ENCODE assay signal across 11 mouse cellular contexts in the genomic region with DNA sequence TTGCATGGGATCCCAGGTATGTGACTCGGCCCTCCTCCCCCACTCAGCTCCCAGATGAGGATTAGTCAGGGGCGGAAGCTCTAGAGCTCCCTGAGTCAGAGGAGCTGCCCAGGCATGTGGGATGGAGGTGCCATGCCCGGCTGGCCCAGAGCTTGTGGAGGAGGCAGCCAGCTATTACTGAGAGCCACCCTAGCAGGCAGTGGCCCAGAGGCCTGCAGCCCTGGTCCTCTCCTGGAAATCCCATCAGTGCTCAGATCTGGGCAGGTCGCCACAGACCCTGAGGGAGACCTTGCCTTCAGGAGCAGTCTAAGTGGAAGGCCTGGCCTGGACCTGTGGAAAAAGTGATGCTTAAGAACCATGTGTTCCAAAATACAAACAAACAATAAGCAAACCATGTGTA. TPM values are rescaled to one million over a fixed set of nuclear protein-coding genes. Genes with fewer than 3 reads are reported as not detected.
A peak's percentile ranks its signal among the peaks of the same experiment; 100 is the strongest.
DNase-seq lines count a peak whose midpoint lies in the region; ATAC-seq and TF ChIP-seq lines count a peak whose summit lies in the region.
"Had no signal": no experiment of that assay in that cellular context is flagged by ENCODE, and none has a peak within 500 bp of the region (broad histone marks: within the 10 kb centered on the region; RNA-seq: fewer than 3 reads in every experiment).

No protein-coding gene starts in this region.

- peaks cover 41% of the 10 kb centered on the region for H3K4me1 ChIP-seq in heart, adult 2 months (ENCODE audit: control insufficient read depth, insufficient read depth, low read length)

- H3K27ac ChIP-seq in heart, adult 2 months, result peak overlapping the region; percentile 72

- DNase-seq in frontal cortex, postnatal 10 days (ENCODE audit: low spot score in 2 of 2), result no peak
- peak; percentile 46 for DNase-seq in urinary bladder, postnatal 25 days (ENCODE audit: low spot score)
- no peak for DNase-seq in urinary bladder, postnatal 10 days (ENCODE audit: low spot score)
- DNase-seq in heart, adult 2 months, result peak in 1 of 2 experiments; percentile 70
- DNase-seq in spleen, postnatal 4 days (ENCODE audit: low spot score in 2 of 2), result no peak
- no peak for DNase-seq in right cerebral cortex, postnatal 14 days
- DNase-seq: kidney, postnatal 36 days; lung, postnatal 10 days; thymus, postnatal 4 days had no signal

- H3K36me3 ChIP-seq in heart, adult 2 months (ENCODE audit: control insufficient read depth, insufficient read depth, low read length), result no peaks in the 10 kb centered on the region

- TF ChIP-seq EP300 in heart, adult 2 months (IDR thresholded peaks at IDR 0.05; ENCODE audit: insufficient read depth, low read depth, low read length), result peak; percentile 49; the same call in 1 of the 2 replicates

- no peak for TF ChIP-seq POLR2A in heart, adult 2 months (IDR thresholded peaks at IDR 0.05; ENCODE audit: insufficient read depth, low read depth, low read length)

- no peak for TF ChIP-seq CTCF in heart, adult 2 months (IDR thresholded peaks at IDR 0.05)

- peak; percentile 36 for ATAC-seq in frontal cortex, adult (ENCODE audit: low TSS enrichment)
- ATAC-seq in monocyte, adult 5-6 weeks (replicated peaks; ENCODE audit: insufficient number of reproducible peaks, low FRiP score, low TSS enrichment, poor library complexity, severe bottlenecking), result no peak

- H3K4me3 ChIP-seq in heart, adult 2 months, result no peak overlapping the region

- 47% methylated on average over 4 of the region's 4 CpGs for WGBS in heart, adult 2 months

- no peak overlapping the region for H3K9ac ChIP-seq in heart, adult 2 months (ENCODE audit: low read depth, low read length)

- intact Hi-C loops in heart, adult 2 months (cut with DNase I), result no loop called here

- no peaks in the 10 kb centered on the region; the same call in 1 of the 2 replicates for H3K79me2 ChIP-seq in heart, adult 2 months (replicated peaks; ENCODE audit: control insufficient read depth, insufficient read depth, low read length)

- no peaks in the 10 kb centered on the region for H3K27me3 ChIP-seq in heart, adult 2 months (ENCODE audit: control insufficient read depth, insufficient read depth, low read length)

RNA-seq across cellular contexts. Expression of gene Inf2, which starts 7.0 kb away (rescaled TPM):
- 10 to 100 TPM; 15.0 to 17.3 TPM for total RNA-seq in heart, adult 2 months (2021)
- 11.7 and 12.7 TPM in 2 replicates for polyA plus RNA-seq in heart, adult 2 months (2012; rRNA removed)
- total RNA-seq in monocyte, adult 5-6 weeks (2017), result 2.1 to 13.1 TPM (median 5.6 TPM) in 3 replicates

RNA-seq across cellular contexts. Expression of gene Adssl1, which starts 24.2 kb away (rescaled TPM):
- total RNA-seq in heart, adult 2 months (2021), result 100 to 1,000 TPM; 150 to 173 TPM
- 85.2 and 98.2 TPM in 2 replicates for polyA plus RNA-seq in heart, adult 2 months (2012; rRNA removed)
- total RNA-seq in monocyte, adult 5-6 weeks (2017), result 81.5 to 125 TPM (median 102 TPM) in 3 replicates

RNA-seq across cellular contexts. Expression of gene Siva1, which starts 48.9 kb away (rescaled TPM):
- 10 to 100 TPM; 32.0 to 38.7 TPM for total RNA-seq in heart, adult 2 months (2021)
- 38.4 and 39.4 TPM in 2 replicates for polyA plus RNA-seq in heart, adult 2 months (2012; rRNA removed)
- total RNA-seq in monocyte, adult 5-6 weeks (2017), result 73.4 to 154 TPM (median 84.8 TPM) in 3 replicates
